Mouse (Mus musculus) retina, adult 2 months (tissue): ENCODE results near the gene Pknox2.

ENCODE experiments used
- DNase-seq: peaks from one replicate; pipeline ENCODE4 v3.0.0-alpha.2; 2012; ENCODE audit warnings: low read depth, low spot score

Pknox2 gene

GRCm38 (mm10) chr9:37051669-37052068 lies 95.5 kb downstream of the Pknox2 start:
- DNase-seq = no peak

GRCm38 (mm10) chr9:37047490-37047889 lies 99.7 kb downstream of the Pknox2 start:
- DNase-seq = no peak

GRCm38 (mm10) chr9:37045875-37046274 lies 101.3 kb downstream of the Pknox2 start:
- no peak for DNase-seq

- no peak for DNase-seq
Observed at GRCm38 (mm10) chr9:37044165-37044564, 103.0 kb downstream of the Pknox2 start.

GRCm38 (mm10) chr9:37038859-37039258 lies 108.3 kb downstream of the Pknox2 start:
- DNase-seq = no peak

GRCm38 (mm10) chr9:37038445-37038844 lies 108.8 kb downstream of the Pknox2 start:
- no peak for DNase-seq

GRCm38 (mm10) chr9:37037405-37037804 lies 109.8 kb downstream of the Pknox2 start:
- no peak for DNase-seq

GRCm38 (mm10) chr9:37035248-37035647 lies 112.0 kb downstream of the Pknox2 start:
- DNase-seq = no peak

GRCm38 (mm10) chr9:37034316-37034715 lies 112.9 kb downstream of the Pknox2 start:
- no peak for DNase-seq

- DNase-seq = no peak
Observed at GRCm38 (mm10) chr9:37030347-37031213, 116.6 kb downstream of the Pknox2 start.

GRCm38 (mm10) chr9:37029811-37030346 lies 117.3 kb downstream of the Pknox2 start:
- DNase-seq = no peak

- DNase-seq = no peak
Observed at GRCm38 (mm10) chr9:37027825-37028575, 119.2 kb downstream of the Pknox2 start.

- no peak for DNase-seq
Observed at GRCm38 (mm10) chr9:37025913-37026312, 121.3 kb downstream of the Pknox2 start.

- no peak for DNase-seq
Observed at GRCm38 (mm10) chr9:37021586-37022230, 125.5 kb downstream of the Pknox2 start.

- DNase-seq = no peak
Observed at GRCm38 (mm10) chr9:37018154-37018553, 129.1 kb downstream of the Pknox2 start.

- DNase-seq = no peak
Observed at GRCm38 (mm10) chr9:37017169-37017568, 130.0 kb downstream of the Pknox2 start.

- no peak for DNase-seq
Observed at GRCm38 (mm10) chr9:37016165-37016564, 131.0 kb downstream of the Pknox2 start.

GRCm38 (mm10) chr9:37013565-37013964 lies 133.6 kb downstream of the Pknox2 start:
- no peak for DNase-seq

GRCm38 (mm10) chr9:37008090-37008489 lies 139.1 kb downstream of the Pknox2 start:
- no peak for DNase-seq

- no peak for DNase-seq
Observed at GRCm38 (mm10) chr9:37004676-37005075, 142.5 kb downstream of the Pknox2 start.

GRCm38 (mm10) chr9:37001935-37002535 lies 145.2 kb downstream of the Pknox2 start:
- no peak for DNase-seq

- DNase-seq = no peak
Observed at GRCm38 (mm10) chr9:36999393-36999792, 147.8 kb downstream of the Pknox2 start.
